Mouse (Mus musculus) limb, embryonic 15.5 days (tissue): Measurements from ENCODE around the gene Wdr13. TPM values are rescaled to one million over a fixed set of nuclear protein-coding genes. Genes with fewer than 3 reads are reported as not detected.
"Not testable (repeated sequence)": the region's sequence is repeated elsewhere in the genome, so short reads cannot be mapped to it uniquely, and the experiment has no call there.

Source experiments
- ATAC-seq: fragments of 200-750 bp; cut with Nextera tagmentation; 2 replicates; pipeline ENCODE4 v1.8.0; 2017; ENCODE audit warnings: low read depth, moderate TSS enrichment; ENCODE audit not compliant: insufficient number of reproducible peaks, low FRiP score, low TSS enrichment
- H3K27ac ChIP-seq: fragments of 300-500 bp; sonication (generic); 2 replicates; pipeline ENCODE4 v1.5.1; 2015; ENCODE audit warnings: moderate library complexity, mild to moderate bottlenecking, inconsistent platforms
- H3K27me3 ChIP-seq: fragments of 300-500 bp; sonication (generic); 2 replicates; pipeline ENCODE4 v1.6.1; 2015; ENCODE audit warnings: inconsistent platforms
- H3K36me3 ChIP-seq: fragments of 300-500 bp; sonication (generic); 2 replicates; pipeline ENCODE4 v1.6.1; 2015; ENCODE audit warnings: inconsistent platforms
- H3K4me1 ChIP-seq: fragments of 300-500 bp; sonication (generic); 2 replicates; pipeline ENCODE4 v1.6.1; 2015; ENCODE audit warnings: inconsistent platforms
- H3K4me2 ChIP-seq: fragments of 300-500 bp; sonication (generic); 2 replicates; pipeline ENCODE4 v1.6.1; 2015; ENCODE audit warnings: mild to moderate bottlenecking, inconsistent platforms
- H3K4me3 ChIP-seq: fragments of 300-500 bp; sonication (generic); 2 replicates; pipeline ENCODE4 v1.5.1; 2015; ENCODE audit warnings: mild to moderate bottlenecking, inconsistent platforms
- H3K9ac ChIP-seq: fragments of 300-500 bp; sonication (generic); 2 replicates; pipeline ENCODE4 v1.6.1; 2015; ENCODE audit warnings: inconsistent platforms
- H3K9me3 ChIP-seq: fragments of 300-500 bp; sonication (generic); 2 replicates; pipeline ENCODE4 v1.6.1; 2016; ENCODE audit warnings: inconsistent platforms
- WGBS: fragments of 180-500 bp; shearing (Covaris S2); methylation state at CpG from one replicate; pipeline ENCODE4 v1.1.7; 2015; 5-methylcytosine and 5-hydroxymethylcytosine counted together
- polyA plus RNA-seq: library from polyadenylated mRNA; unstranded; fragments of >200 nt; fragmentation: Nextera tagmentation; extraction: Ambion mirVana; gene quantifications from 2 replicates; pipeline ENCODE4 v1.2.1, GENCODE M21; 2015

The Wdr13 gene
- polyA plus RNA-seq, 1 experiment from 2014 or later, result 20.3 TPM

- Histone ChIP-seq H3K27me3 (no peaks in the 10 kb centered on the region), H3K9ac (no peak overlapping the region), H3K9me3 (no peaks in the 10 kb centered on the region), H3K4me3 (no peak overlapping the region), H3K4me1 (peaks cover 4% of the 10 kb centered on the region; the same call in 1 of the 2 replicates), H3K4me2 (no peak overlapping the region), H3K36me3 (no peaks in the 10 kb centered on the region), H3K27ac (no peak overlapping the region)
- WGBS, result 53% methylated on average over 4 of the region's 4 CpGs
- ATAC-seq, result no peak
Observed at GRCm38 (mm10) chrX:8099435-8099834, 33.3 kb downstream of the Wdr13 start.

DNA sequence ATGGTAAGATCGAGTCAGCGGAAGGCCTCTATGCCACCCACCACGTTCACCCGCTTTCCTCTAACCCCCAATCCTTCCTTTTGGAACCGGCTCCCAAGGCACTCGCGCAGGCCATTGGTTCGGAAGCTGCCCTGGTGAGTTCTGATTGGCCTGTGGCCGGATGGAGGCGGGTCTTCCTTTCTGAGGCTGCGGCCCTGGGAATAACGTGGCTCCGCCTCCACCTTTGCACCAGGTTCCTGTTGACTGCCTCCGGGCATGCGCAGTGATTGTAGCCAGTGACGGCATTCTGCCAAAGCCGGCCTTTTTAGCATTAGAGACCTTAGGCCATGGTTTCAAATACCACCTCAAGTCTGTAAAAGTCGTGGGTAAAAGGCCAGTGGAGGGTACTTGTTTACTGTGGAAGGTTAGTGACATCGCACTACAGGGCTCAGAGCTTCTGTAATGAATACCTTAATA lies 35.9 kb downstream of the Wdr13 start:
- peak overlapping the region; percentile 29; the same call in 1 of the 2 replicates for H3K4me2 ChIP-seq
- peak; percentile 97 for ATAC-seq
- WGBS, result 27% methylated on average over 19 of the region's 19 CpGs
- peak overlapping the region; percentile 28 for H3K4me3 ChIP-seq
- H3K27me3 ChIP-seq, result no peaks in the 10 kb centered on the region
- no peaks in the 10 kb centered on the region for H3K9me3 ChIP-seq
- H3K9ac ChIP-seq, result no peak overlapping the region
- H3K27ac ChIP-seq, result 0 out of 2 replicates have a peak overlapping the region, but pooled peaks have one; percentile 54
- H3K36me3 ChIP-seq, result no peaks in the 10 kb centered on the region
- H3K4me1 ChIP-seq, result peaks cover 4% of the 10 kb centered on the region; the same call in 1 of the 2 replicates

- H3K27ac ChIP-seq, H3K4me1 ChIP-seq, H3K36me3 ChIP-seq, H3K9me3 ChIP-seq, H3K9ac ChIP-seq, H3K27me3 ChIP-seq: not testable (repeated sequence)
- 15% methylated on average over 27 of the region's 48 CpGs for WGBS
- peak overlapping the region; percentile 28 for H3K4me3 ChIP-seq
- peak overlapping the region; percentile 27 for H3K4me2 ChIP-seq
- peak; percentile 92 for ATAC-seq
Observed at GRCm38 (mm10) chrX:8096068-8096786, 36.5 kb downstream of the Wdr13 start.

DNA sequence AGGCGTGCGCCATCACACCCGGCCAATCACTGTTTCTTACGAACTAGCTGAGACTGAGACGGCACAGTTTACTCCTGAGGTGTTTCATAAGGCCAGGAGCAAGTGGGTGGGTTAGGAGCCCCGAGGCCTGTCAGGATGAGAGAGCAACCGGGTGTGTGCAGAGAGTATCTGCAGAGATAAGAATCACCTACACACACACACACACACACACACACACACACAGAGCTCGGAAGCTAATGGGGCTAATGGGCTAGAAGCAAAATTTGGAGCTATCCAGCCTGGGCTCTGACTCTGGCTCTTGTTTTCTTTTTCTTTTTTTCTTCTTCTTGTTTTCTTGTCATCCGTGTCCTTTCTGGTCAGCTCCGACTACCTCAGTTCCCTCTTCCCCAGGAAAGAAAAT lies 37.1 kb downstream of the Wdr13 start:
- ATAC-seq, result no peak
- H3K9me3 ChIP-seq, result no peaks in the 10 kb centered on the region
- 87% methylated on average over 10 of the region's 10 CpGs for WGBS
- H3K36me3 ChIP-seq, result no peaks in the 10 kb centered on the region
- H3K27ac ChIP-seq, result no peak overlapping the region
- no peak overlapping the region for H3K9ac ChIP-seq
- peak overlapping the region; percentile 28 for H3K4me3 ChIP-seq
- H3K4me1 ChIP-seq, result no peaks in the 10 kb centered on the region
- H3K4me2 ChIP-seq, result peak overlapping the region; percentile 27
- H3K27me3 ChIP-seq, result no peaks in the 10 kb centered on the region

GRCm38 (mm10) chrX:8090954-8091347 lies 41.7 kb downstream of the Wdr13 start:
- not testable (repeated sequence) for H3K27me3 ChIP-seq, ATAC-seq, H3K4me3 ChIP-seq, H3K27ac ChIP-seq, H3K9ac ChIP-seq, H3K4me1 ChIP-seq, H3K9me3 ChIP-seq, H3K36me3 ChIP-seq, H3K4me2 ChIP-seq
- WGBS, result 78% methylated on average over 4 of the region's 5 CpGs

DNA sequence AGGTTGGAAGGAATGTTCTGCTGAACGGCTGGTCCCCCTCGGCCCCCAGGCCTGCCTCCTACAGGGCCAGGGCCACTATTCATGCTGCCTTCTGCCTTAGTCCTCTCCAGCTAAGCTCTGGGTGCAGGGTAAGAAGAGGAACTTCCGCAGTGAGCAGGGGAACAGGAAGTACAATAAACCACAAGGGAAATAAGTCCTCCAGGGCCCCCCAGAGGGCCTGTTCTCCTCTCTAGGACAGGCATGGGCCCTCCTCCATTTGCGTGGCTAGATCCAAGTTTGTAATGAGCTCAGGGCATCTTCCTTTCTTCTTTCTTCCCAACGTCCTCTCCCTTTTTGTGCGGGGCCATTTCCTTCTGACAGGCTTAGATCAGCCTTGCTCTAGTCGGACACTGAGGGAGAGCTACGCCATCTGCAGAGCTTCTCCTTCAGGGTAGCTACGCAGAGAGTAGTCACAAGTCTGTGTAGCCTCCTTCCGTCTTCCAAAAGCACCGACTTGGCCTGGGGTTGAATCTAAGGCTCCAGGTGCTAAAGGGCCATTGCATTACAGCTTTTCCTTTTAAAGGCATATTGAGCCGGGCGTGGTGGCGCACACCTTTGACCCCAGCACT lies 42.2 kb downstream of the Wdr13 start, which contains the start of gene Was:
TSS of gene Was (minus strand) at position 153 of the 608 bp plus-strand sequence.
- Histone ChIP-seq H3K4me2 (no peak within 1 kb of the TSS), H3K27ac (no peak within 1 kb of the TSS), H3K36me3 (no peaks in the 10 kb centered on the region), H3K9me3 (no peaks in the 10 kb centered on the region), H3K4me3 (no peak within 1 kb of the TSS), H3K9ac (no peak within 1 kb of the TSS), H3K4me1 (no peaks in the 10 kb centered on the region), H3K27me3 (no peaks in the 10 kb centered on the region)
- ATAC-seq, result no peak
- 82% methylated on average over 14 of the region's 14 CpGs for WGBS

DNA sequence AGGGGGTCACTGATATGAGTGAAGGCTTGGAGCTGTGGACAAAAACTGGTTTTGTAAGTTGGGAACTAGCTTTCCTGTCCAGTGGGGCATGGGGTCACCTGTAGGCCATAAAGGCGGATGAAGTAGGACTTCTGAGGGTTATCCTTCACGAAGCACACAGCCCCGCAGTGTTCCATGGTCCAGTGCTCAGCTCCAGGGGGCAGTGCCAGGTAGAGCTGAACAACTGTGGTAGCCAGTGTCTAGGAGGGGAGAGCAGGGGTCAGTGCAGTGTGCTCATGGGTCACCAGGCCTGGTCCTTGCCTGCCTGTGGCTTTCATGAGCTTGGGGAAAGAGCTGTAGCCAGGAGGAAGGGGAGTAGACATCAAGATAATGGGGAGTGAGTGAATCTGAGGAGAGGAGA lies 42.9 kb downstream of the Wdr13 start:
- no peaks in the 10 kb centered on the region for H3K4me1 ChIP-seq
- H3K4me3 ChIP-seq, result no peak overlapping the region
- ATAC-seq, result no peak
- H3K27ac ChIP-seq, result no peak overlapping the region
- no peaks in the 10 kb centered on the region for H3K27me3 ChIP-seq
- 88% methylated on average over 3 of the region's 3 CpGs for WGBS
- no peaks in the 10 kb centered on the region for H3K36me3 ChIP-seq
- no peaks in the 10 kb centered on the region for H3K9me3 ChIP-seq
- H3K4me2 ChIP-seq, result no peak overlapping the region
- no peak overlapping the region for H3K9ac ChIP-seq

DNA sequence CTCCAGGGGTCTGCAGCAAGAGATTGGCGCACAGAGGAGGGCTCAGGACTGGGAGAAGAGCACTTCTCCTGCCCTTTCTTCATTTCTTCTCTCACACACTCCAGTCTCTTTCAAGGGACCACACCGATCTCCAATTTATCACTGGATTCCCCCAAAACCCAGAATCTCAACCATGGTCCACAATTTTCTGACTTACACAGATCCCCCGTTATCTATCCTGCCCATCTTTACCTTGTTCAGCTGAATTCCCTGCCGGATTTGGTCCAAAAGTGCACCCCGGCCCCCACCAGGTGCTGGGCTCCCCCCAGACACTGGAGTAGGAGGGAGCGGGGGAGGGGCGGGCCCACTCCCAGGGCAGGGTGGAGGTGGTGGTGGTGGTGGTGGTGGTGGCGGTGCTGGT lies 47.1 kb downstream of the Wdr13 start:
- Histone ChIP-seq H3K27ac (no peak overlapping the region), H3K9me3 (no peaks in the 10 kb centered on the region), H3K4me3 (no peak overlapping the region), H3K4me2 (no peak overlapping the region), H3K27me3 (no peaks in the 10 kb centered on the region), H3K36me3 (no peaks in the 10 kb centered on the region), H3K9ac (no peak overlapping the region), H3K4me1 (no peaks in the 10 kb centered on the region)
- ATAC-seq, result no peak
- 88% methylated on average over 8 of the region's 8 CpGs for WGBS

- Histone ChIP-seq H3K27me3 (no peaks in the 10 kb centered on the region), H3K4me2 (no peak overlapping the region), H3K4me1 (no peaks in the 10 kb centered on the region), H3K9me3 (no peaks in the 10 kb centered on the region), H3K9ac (no peak overlapping the region), H3K27ac (no peak overlapping the region), H3K4me3 (no peak overlapping the region), H3K36me3 (no peaks in the 10 kb centered on the region)
- 73% methylated on average over 6 of the region's 6 CpGs for WGBS
- ATAC-seq, result no peak
Observed at GRCm38 (mm10) chrX:8084771-8085259, 47.9 kb downstream of the Wdr13 start.

GRCm38 (mm10) chrX:8075104-8075503 lies 57.6 kb downstream of the Wdr13 start:
- Histone ChIP-seq H3K9ac (no peak overlapping the region), H3K4me3 (peak overlapping the region; percentile 60), H3K36me3 (peaks cover 8% of the 10 kb centered on the region), H3K27ac (peak overlapping the region; percentile 57), H3K4me2 (peak overlapping the region; percentile 40), H3K4me1 (no peaks in the 10 kb centered on the region), H3K9me3 (no peaks in the 10 kb centered on the region), H3K27me3 (no peaks in the 10 kb centered on the region)
- 29% methylated on average over 3 of the region's 3 CpGs for WGBS
- no peak for ATAC-seq

- H3K27ac ChIP-seq, result peak within 1 kb of the TSS; percentile 90
- no peaks in the 10 kb centered on the region for H3K4me1 ChIP-seq
- no peaks in the 10 kb centered on the region for H3K27me3 ChIP-seq
- no peaks in the 10 kb centered on the region for H3K9me3 ChIP-seq
- H3K36me3 ChIP-seq, result peaks cover 10% of the 10 kb centered on the region
- ATAC-seq, result peak; percentile 97
- 14% methylated on average over 45 of the region's 46 CpGs for WGBS
- peak within 1 kb of the TSS; percentile 45 for H3K9ac ChIP-seq
- peak within 1 kb of the TSS; percentile 60 for H3K4me3 ChIP-seq
- peak within 1 kb of the TSS; percentile 41 for H3K4me2 ChIP-seq
Observed at GRCm38 (mm10) chrX:8074430-8075014, 58.2 kb downstream of the Wdr13 start, which contains the start of gene Suv39h1. Gene Suv39h1, minus strand, starts transcription at chrX:8074760.
